Mouse (Mus musculus) heart, adult 8-10 months (tissue): ENCODE measurements around the gene 1700037C18Rik. TPM values are rescaled to one million over a fixed set of nuclear protein-coding genes. Genes with fewer than 3 reads are reported as not detected.
"Not testable (repeated sequence)": the region's sequence is repeated elsewhere in the genome, so short reads cannot be mapped to it uniquely, and the experiment has no call there.

Source experiments
- DNase-seq: peaks from one replicate; pipeline ENCODE4 v3.0.0; 2022; ENCODE audit warnings: low spot score
- microRNA-seq: library from miRNA; unstranded; fragments of <30 nt; microRNA quantifications from one replicate; pipeline ENCODE4 v1.2.0, GENCODE M21; 2022
- total RNA-seq, 4 experiments: library from RNA; stranded (reverse); gene quantifications; 2 replicates each; pipeline ENCODE4 v1.2.4; 2022

Gene 1700037C18Rik
- total RNA-seq, 4 experiments from 2014 or later = 4.0 to 5.7 (median 4.3) TPM

GRCm38 (mm10) chr16:3872216-3873047 lies 36.1 kb downstream of the 1700037C18Rik start, which contains the start of gene Naa60:
Gene Naa60 (plus strand): TSS chr16:3872375.
- DNase-seq = peak; percentile 87

- DNase-seq = no peak
These were observed 36.7 kb downstream of the 1700037C18Rik start for GRCm38 (mm10) chr16:3871815-3872214.

- no peak for DNase-seq
These were observed 49.2 kb downstream of the 1700037C18Rik start for GRCm38 (mm10) chr16:3859254-3859653.

GRCm38 (mm10) chr16:3855776-3856175 lies 52.7 kb downstream of the 1700037C18Rik start:
- DNase-seq = no peak

GRCm38 (mm10) chr16:3854437-3855182 lies 53.9 kb downstream of the 1700037C18Rik start:
- no peak for DNase-seq

GRCm38 (mm10) chr16:3852586-3852985 lies 55.9 kb downstream of the 1700037C18Rik start:
- no peak for DNase-seq

- not testable (repeated sequence) for DNase-seq
These were observed 57.2 kb downstream of the 1700037C18Rik start for GRCm38 (mm10) chr16:3851301-3851700.

- no peak for DNase-seq
These were observed 60.1 kb downstream of the 1700037C18Rik start for GRCm38 (mm10) chr16:3848416-3848815.

- DNase-seq = no peak
These were observed 60.6 kb downstream of the 1700037C18Rik start for GRCm38 (mm10) chr16:3847871-3848270.

GRCm38 (mm10) chr16:3846711-3847518 lies 61.6 kb downstream of the 1700037C18Rik start, which contains the start of gene Zfp174:
Gene Zfp174 (plus strand): TSS chr16:3847268.
- DNase-seq = peak; percentile 99

Small RNA genes lying within 50 kb of the gene (microRNA-seq; reads per million reads assigned to microRNA genes)
- not detected for gene Gm23493

Other genes with a start within 250 kb of the 1700037C18Rik start
- gene Mefv, start 190.6 kb downstream of the 1700037C18Rik start, total RNA-seq = not detected
- gene Zfp263, start 164.6 kb downstream of the 1700037C18Rik start, total RNA-seq = 1 to 10 TPM; 6.9 to 8.4 (median 7.6) TPM
- not detected for gene Olfr15, start 77.8 kb downstream of the 1700037C18Rik start, total RNA-seq
- gene Zfp174, start 61.4 kb downstream of the 1700037C18Rik start, total RNA-seq = 1 to 10 TPM; 1.4 to 1.9 (median 1.7) TPM
- gene Naa60, start 36.3 kb downstream of the 1700037C18Rik start, total RNA-seq = 10 to 100 TPM; 44.4 to 58.4 (median 51.3) TPM
- gene Zfp597, start 24.1 kb downstream of the 1700037C18Rik start, total RNA-seq = 10 to 100 TPM; 10.9 to 13.9 (median 12.3) TPM
- gene Gm20695, start 24.0 kb downstream of the 1700037C18Rik start, total RNA-seq = 1 to 10 TPM in 1 of 4 experiments, under 1 TPM in 1, not detected in 2; 0.87 to 1.0 TPM
- gene Cluap1, start 112 bp upstream of the 1700037C18Rik start, total RNA-seq = 10 to 100 TPM in 2 of 4 experiments, 1 to 10 TPM in 2; 8.5 to 13.1 (median 10.5) TPM
- gene Nlrc3, start 67.9 kb upstream of the 1700037C18Rik start, total RNA-seq = 1 to 10 TPM; 1.2 to 2.0 (median 1.5) TPM
- gene Slx4, start 95.1 kb upstream of the 1700037C18Rik start, total RNA-seq = 1 to 10 TPM; 6.0 to 9.2 (median 8.3) TPM
- not detected for gene Dnase1, start 128.3 kb upstream of the 1700037C18Rik start, total RNA-seq
- gene Trap1, start 169.1 kb upstream of the 1700037C18Rik start, total RNA-seq = 100 to 1,000 TPM; 131 to 156 (median 146) TPM